Mouse (Mus musculus): Measurements from ENCODE around the gene Gadd45gip1.

DNA sequence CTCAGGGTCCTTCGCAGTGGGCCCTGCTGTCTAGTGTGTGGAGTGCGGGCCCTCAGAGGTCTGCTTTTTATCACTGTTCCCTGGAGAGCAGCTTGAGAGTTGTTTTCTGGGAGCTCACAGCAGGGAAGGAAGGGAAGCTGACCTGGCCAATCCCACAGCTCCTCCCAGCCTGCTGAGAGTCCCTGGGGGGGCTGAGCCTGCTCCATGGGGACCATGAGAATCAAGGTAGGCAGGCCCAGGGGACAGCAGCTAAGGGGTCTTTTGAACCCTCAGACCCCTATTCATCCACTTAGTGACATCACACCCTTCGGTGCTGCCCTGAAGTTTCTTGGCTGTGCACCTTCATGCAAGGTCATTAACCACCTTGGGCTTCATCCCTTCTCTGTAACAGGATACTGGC, 8.6 kb upstream of the Gadd45gip1 start, which contains the start of gene Dand5:
- TF ChIP-seq POLR2A (IDR thresholded peaks at IDR 0.05; ENCODE audit: low read depth, low read length), result no peak
- TF ChIP-seq CTCF (IDR thresholded peaks at IDR 0.05; ENCODE audit: extremely low read depth, insufficient read length, insufficient replicate concordance, low read depth, low read length), result no peak
